Mouse (Mus musculus) E14TG2a.4 (cell line): ENCODE measurements around the gene Prmt8.

Source experiments
- CTCF ChIP-seq: conservative IDR thresholded peaks from 2 replicates; pipeline ENCODE4 v1.5.1; 2014; ENCODE audit warnings: low read length
- NANOG ChIP-seq: IDR thresholded peaks from 2 replicates; pipeline ENCODE4 v1.6.1; 2014; ENCODE audit warnings: borderline replicate concordance, low read length, mixed read lengths

DNA sequence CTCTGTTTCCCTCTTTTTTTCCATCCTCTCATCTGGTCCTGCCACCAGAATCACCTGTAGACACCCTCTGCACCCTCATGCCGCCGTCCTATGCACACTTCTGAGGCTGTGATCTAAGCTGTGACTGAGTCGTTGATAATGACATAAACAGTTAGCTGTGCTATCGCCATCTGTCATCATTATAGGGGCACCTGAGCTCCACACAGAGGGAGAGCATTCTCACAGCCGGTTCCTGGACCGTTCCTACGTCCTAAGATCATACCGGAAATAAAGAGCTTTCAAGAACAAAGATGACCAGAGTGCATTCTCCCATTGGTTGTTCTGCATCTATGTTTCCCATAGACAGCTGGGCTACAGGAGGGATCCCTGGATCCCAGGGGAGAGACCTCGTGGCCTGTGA lies 28.6 kb downstream of the Prmt8 start:
- no peak for TF ChIP-seq CTCF
- no peak for TF ChIP-seq NANOG
